Mouse (Mus musculus): ENCODE measurements at regions not wholly inside any gene's neighbourhood (a gene's known extent, or its start where the extent isn't known, plus 50 kb on each side); places are given as distances from the start of the nearest gene placed in this dataset.

GRCm38 (mm10) chr17:88116321-88116720 lies 51.2 kb upstream of the Fbxo11 start:
- Histone ChIP-seq H3K4me1 (replicated peaks) (no peaks in the 10 kb centered on the region), H3K36me3 (no peaks in the 10 kb centered on the region), H3K9ac (no peak overlapping the region), H3K9me3 (replicated peaks) (no peaks in the 10 kb centered on the region), H3K4me2 (no peak overlapping the region), H3K27ac (no peak overlapping the region), H3K27me3 (no peaks in the 10 kb centered on the region), H3K4me3 (replicated peaks) (no peak overlapping the region)
- no peak for ATAC-seq (ENCODE audit: low read depth)
- DNase-seq: no peak
- WGBS (ENCODE audit: insufficient replicate concordance): 72% methylated on average over 4 of the region's 4 CpGs

DNA sequence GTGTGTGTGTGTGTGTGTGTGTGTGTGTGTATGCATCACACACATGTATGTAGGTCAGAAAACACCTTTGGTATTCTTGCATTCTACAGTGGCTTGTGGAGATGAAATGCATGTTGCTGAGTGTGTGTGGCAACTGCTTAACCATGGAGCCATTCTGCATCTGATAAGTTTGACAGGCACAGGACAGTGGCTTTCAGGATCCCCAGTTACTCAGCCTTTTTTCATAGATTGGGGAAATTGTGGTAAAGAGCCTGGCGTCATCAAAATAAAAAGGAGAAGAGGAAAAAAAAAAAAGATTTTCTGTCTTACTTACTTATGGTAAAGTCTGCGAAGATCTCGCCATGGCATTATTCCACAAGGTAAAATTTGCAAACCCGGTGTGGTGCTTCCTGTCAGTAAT lies 53.6 kb upstream of the Fbxo11 start:
- DNase-seq (no peak), ATAC-seq (ENCODE audit: low read depth) (no peak)

DNA sequence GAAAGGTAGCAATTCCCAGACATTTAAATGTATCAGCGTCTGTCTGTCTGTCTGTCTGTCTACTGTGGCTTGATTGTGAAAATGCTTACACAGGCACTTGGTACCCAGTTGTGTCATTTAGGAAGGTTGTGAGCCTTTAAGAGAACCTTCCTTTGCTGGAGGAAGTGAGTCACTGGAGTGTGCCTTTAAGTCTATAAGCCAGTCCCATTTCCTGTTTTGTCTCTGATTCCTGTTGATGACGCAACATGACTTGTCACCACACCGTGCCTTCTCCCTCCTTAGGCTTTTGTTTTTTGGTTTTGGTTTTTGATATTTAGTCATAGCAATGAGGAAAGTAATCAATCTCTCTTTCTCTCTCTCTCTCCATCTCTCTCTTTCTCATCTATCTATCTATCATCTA lies 58.6 kb upstream of the Fbxo11 start:
- Histone ChIP-seq H3K9me3 (replicated peaks) (no peaks in the 10 kb centered on the region), H3K4me1 (replicated peaks) (no peaks in the 10 kb centered on the region), H3K4me2 (no peak overlapping the region), H3K9ac (no peak overlapping the region), H3K27me3 (no peaks in the 10 kb centered on the region), H3K4me3 (replicated peaks) (no peak overlapping the region), H3K27ac (no peak overlapping the region), H3K36me3 (no peaks in the 10 kb centered on the region)
- ATAC-seq (ENCODE audit: low read depth) (no peak), DNase-seq (no peak)
- 42% methylated on average over 3 of the region's 3 CpGs for WGBS (ENCODE audit: insufficient replicate concordance)

More for the DNA sequence above, 53.6 kb upstream of the Fbxo11 start:
- Histone ChIP-seq H3K36me3 (no peaks in the 10 kb centered on the region), H3K9ac (no peak overlapping the region), H3K4me3 (replicated peaks) (no peak overlapping the region), H3K27ac (no peak overlapping the region), H3K27me3 (no peaks in the 10 kb centered on the region), H3K9me3 (replicated peaks) (no peaks in the 10 kb centered on the region), H3K4me2 (no peak overlapping the region), H3K4me1 (replicated peaks) (no peaks in the 10 kb centered on the region)
- 32% methylated on average over 4 of the region's 4 CpGs for WGBS (ENCODE audit: insufficient replicate concordance)

- DNase-seq: no peak
- 58% methylated on average over 2 of the region's 2 CpGs for WGBS (ENCODE audit: insufficient replicate concordance)
Measured at GRCm38 (mm10) chr17:88127126-88127525, 62.0 kb upstream of the Fbxo11 start.

GRCm38 (mm10) chr17:88131297-88131696 lies 66.2 kb upstream of the Fbxo11 start:
- H3K27me3 ChIP-seq: no peaks in the 10 kb centered on the region
- H3K4me2 ChIP-seq: no peak overlapping the region
- no peaks in the 10 kb centered on the region for H3K4me1 ChIP-seq (replicated peaks)
- no peaks in the 10 kb centered on the region for H3K36me3 ChIP-seq
- WGBS (ENCODE audit: insufficient replicate concordance): 39% methylated on average over 4 of the region's 4 CpGs
- no peaks in the 10 kb centered on the region for H3K9me3 ChIP-seq (replicated peaks)
- no peak for DNase-seq
- H3K9ac ChIP-seq: no peak overlapping the region
- ATAC-seq (ENCODE audit: low read depth): no peak
- no peak overlapping the region for H3K4me3 ChIP-seq (replicated peaks)
- H3K27ac ChIP-seq: no peak overlapping the region

More at GRCm38 (mm10) chr17:88127126-88127525, 62.0 kb upstream of the Fbxo11 start:
- Histone ChIP-seq H3K36me3 (no peaks in the 10 kb centered on the region), H3K9me3 (replicated peaks) (no peaks in the 10 kb centered on the region), H3K4me1 (replicated peaks) (no peaks in the 10 kb centered on the region), H3K27ac (no peak overlapping the region), H3K27me3 (no peaks in the 10 kb centered on the region), H3K4me3 (replicated peaks) (no peak overlapping the region), H3K9ac (no peak overlapping the region), H3K4me2 (no peak overlapping the region)
- no peak for ATAC-seq (ENCODE audit: low read depth)

DNA sequence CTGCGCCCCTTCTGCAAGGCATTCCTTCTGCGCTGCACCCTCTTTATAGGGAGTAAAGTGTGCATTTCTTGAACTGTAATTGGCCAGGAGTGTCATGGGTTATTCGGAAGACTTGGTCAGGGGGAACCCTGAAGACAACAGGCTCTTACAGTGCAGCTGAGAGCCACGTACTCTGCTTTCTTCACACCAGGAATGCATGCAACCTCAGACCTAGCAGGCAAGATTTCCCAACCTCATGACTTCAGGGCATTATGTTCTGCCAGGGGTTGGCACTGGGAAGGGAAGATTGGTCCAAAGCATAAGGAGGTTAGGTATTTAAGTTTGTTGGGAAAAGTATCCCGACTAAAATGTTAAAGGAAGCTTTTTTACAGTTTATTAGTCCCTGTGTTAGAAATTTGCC lies 66.9 kb upstream of the Fbxo11 start:
- WGBS (ENCODE audit: insufficient replicate concordance): 75% methylated on average over 5 of the region's 5 CpGs
- ATAC-seq (ENCODE audit: low read depth) (no peak), DNase-seq (no peak)
- H3K9ac ChIP-seq: no peak overlapping the region
- H3K27me3 ChIP-seq: no peaks in the 10 kb centered on the region
- H3K4me1 ChIP-seq (replicated peaks): no peaks in the 10 kb centered on the region
- H3K4me2 ChIP-seq: no peak overlapping the region
- H3K27ac ChIP-seq: no peak overlapping the region
- H3K9me3 ChIP-seq (replicated peaks): no peaks in the 10 kb centered on the region
- no peak overlapping the region for H3K4me3 ChIP-seq (replicated peaks)
- no peaks in the 10 kb centered on the region for H3K36me3 ChIP-seq

DNA sequence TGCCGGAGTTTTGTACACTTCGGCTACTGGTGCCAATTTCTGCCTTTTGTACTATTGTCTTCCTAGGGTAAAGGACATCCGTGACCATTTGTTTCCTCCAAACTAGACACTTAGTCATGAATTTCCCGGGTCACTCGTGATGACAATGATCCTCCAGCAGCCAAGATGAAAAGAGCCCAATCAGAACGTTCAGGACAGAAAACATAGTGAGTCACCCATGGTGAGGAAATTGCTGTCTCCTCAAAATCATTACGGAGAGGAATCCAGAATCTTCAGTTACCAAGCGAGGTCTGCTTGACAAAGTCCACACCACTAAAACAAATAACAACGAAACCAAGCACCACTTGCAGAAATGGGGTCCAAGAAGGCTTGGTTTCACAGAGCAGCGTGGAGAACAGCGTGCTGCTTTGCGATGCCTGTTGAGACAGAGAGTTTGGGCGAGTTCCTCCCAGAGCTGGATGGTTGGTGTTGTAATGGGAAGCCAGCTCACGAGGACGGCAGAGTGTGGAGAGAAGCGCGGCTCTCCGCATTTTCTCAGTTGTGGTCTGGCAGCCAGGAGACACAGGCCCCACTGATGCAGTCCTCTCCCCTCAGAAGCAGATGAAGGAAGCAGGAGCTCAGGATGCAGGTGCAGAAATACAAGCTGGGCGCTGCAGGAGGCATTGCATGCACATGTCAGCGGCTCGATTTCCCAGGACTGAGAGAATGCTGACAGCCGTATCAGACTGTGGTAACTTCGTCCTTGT lies 67.7 kb upstream of the Fbxo11 start:
- no peak overlapping the region for H3K9ac ChIP-seq
- H3K4me2 ChIP-seq: no peak overlapping the region
- H3K4me3 ChIP-seq (replicated peaks): no peak overlapping the region

DNA sequence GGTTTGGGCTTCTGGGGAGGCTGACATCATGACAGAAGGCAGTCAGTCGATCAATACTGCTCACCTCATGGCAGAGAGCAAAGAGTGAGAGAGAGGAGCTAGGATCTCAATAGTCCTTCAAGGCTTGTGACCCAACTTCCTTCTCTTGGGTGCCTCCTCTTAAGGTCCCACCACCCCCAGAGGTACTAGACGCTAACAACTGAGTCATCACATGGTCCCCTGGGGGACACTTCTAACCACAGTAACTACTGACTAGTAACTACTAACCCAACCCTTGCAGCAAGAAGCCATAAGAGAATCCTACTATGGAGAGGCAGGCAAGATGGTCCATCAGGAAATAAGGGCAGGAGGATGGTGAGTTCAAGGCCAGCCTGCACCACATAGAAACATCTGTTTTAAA lies 69.5 kb upstream of the Fbxo11 start:
- H3K4me1 ChIP-seq (replicated peaks): no peaks in the 10 kb centered on the region
- H3K36me3 ChIP-seq: no peaks in the 10 kb centered on the region
- 63% methylated on average over 2 of the region's 2 CpGs for WGBS (ENCODE audit: insufficient replicate concordance)
- no peak overlapping the region for H3K4me3 ChIP-seq (replicated peaks)
- no peak overlapping the region for H3K9ac ChIP-seq
- DNase-seq (no peak), ATAC-seq (ENCODE audit: low read depth) (no peak)
- no peaks in the 10 kb centered on the region for H3K27me3 ChIP-seq
- H3K4me2 ChIP-seq: no peak overlapping the region
- no peak overlapping the region for H3K27ac ChIP-seq
- H3K9me3 ChIP-seq (replicated peaks): no peaks in the 10 kb centered on the region

More for the DNA sequence above, 67.7 kb upstream of the Fbxo11 start:
- no peaks in the 10 kb centered on the region for H3K27me3 ChIP-seq
- ATAC-seq (ENCODE audit: low read depth) (no peak), DNase-seq (no peak)
- no peak overlapping the region for H3K27ac ChIP-seq
- no peaks in the 10 kb centered on the region for H3K36me3 ChIP-seq
- no peaks in the 10 kb centered on the region for H3K9me3 ChIP-seq (replicated peaks)
- WGBS (ENCODE audit: insufficient replicate concordance): 53% methylated on average over 23 of the region's 23 CpGs
- no peaks in the 10 kb centered on the region for H3K4me1 ChIP-seq (replicated peaks)

GRCm38 (mm10) chr17:88141538-88141937 lies 76.4 kb upstream of the Fbxo11 start:
- ATAC-seq (ENCODE audit: low read depth): no peak
- Histone ChIP-seq H3K9ac (no peak overlapping the region), H3K27me3 (no peaks in the 10 kb centered on the region), H3K36me3 (no peaks in the 10 kb centered on the region), H3K27ac (no peak overlapping the region), H3K4me1 (replicated peaks) (no peaks in the 10 kb centered on the region; the same call in 1 of the 2 replicates), H3K9me3 (replicated peaks) (no peaks in the 10 kb centered on the region), H3K4me2 (peak overlapping the region; percentile 28), H3K4me3 (replicated peaks) (no peak overlapping the region)
- 28% methylated on average over 12 of the region's 12 CpGs for WGBS (ENCODE audit: insufficient replicate concordance)
- DNase-seq: no peak

GRCm38 (mm10) chr17:88142003-88142402 lies 76.9 kb upstream of the Fbxo11 start:
- H3K4me1 ChIP-seq (replicated peaks): no peaks in the 10 kb centered on the region; the same call in 1 of the 2 replicates
- H3K27ac ChIP-seq: no peak overlapping the region
- H3K9ac ChIP-seq: no peak overlapping the region
- H3K4me2 ChIP-seq: peak overlapping the region; percentile 28
- 37% methylated on average over 8 of the region's 8 CpGs for WGBS (ENCODE audit: insufficient replicate concordance)
- DNase-seq (no peak), ATAC-seq (ENCODE audit: low read depth) (no peak)
- no peaks in the 10 kb centered on the region for H3K36me3 ChIP-seq
- H3K27me3 ChIP-seq: no peaks in the 10 kb centered on the region
- no peaks in the 10 kb centered on the region for H3K9me3 ChIP-seq (replicated peaks)
- H3K4me3 ChIP-seq (replicated peaks): no peak overlapping the region

DNA sequence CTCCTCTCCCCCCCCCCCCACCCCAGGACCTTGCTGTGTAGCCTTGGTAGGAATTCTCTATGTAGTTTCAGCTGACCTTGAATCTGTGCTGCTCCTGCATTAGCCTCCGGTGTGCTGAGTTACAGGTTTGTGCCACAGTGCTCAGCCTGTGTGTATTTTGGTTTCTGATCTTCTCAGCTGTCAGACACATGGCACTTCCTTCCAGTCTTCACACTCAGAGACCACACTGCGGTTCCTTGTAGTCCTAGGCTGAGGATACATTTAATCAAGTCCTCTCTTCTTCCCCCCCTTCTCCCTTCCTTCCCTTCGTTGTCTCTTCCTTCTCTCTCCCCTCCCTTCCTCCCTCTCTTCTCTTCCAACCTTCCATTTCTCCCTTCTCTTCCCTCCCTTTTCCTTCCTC lies 77.7 kb upstream of the Fbxo11 start:
- WGBS (ENCODE audit: insufficient replicate concordance): 26% methylated on average over 3 of the region's 3 CpGs
- ATAC-seq (ENCODE audit: low read depth) (no peak), DNase-seq (no peak)
- H3K9ac ChIP-seq: no peak overlapping the region
- H3K27ac ChIP-seq: no peak overlapping the region
- H3K27me3 ChIP-seq: no peaks in the 10 kb centered on the region
- H3K4me2 ChIP-seq: no peak overlapping the region
- H3K36me3 ChIP-seq: no peaks in the 10 kb centered on the region
- no peaks in the 10 kb centered on the region for H3K9me3 ChIP-seq (replicated peaks)
- no peak overlapping the region for H3K4me3 ChIP-seq (replicated peaks)
- H3K4me1 ChIP-seq (replicated peaks): no peaks in the 10 kb centered on the region; the same call in 1 of the 2 replicates

- no peak overlapping the region for H3K9ac ChIP-seq
- no peak overlapping the region for H3K4me3 ChIP-seq (replicated peaks)
- no peaks in the 10 kb centered on the region for H3K27me3 ChIP-seq
- ATAC-seq (ENCODE audit: low read depth) (no peak), DNase-seq (no peak)
- 70% methylated on average over 3 of the region's 3 CpGs for WGBS (ENCODE audit: insufficient replicate concordance)
- H3K36me3 ChIP-seq: no peaks in the 10 kb centered on the region
- no peak overlapping the region for H3K4me2 ChIP-seq
- H3K27ac ChIP-seq: no peak overlapping the region
- no peaks in the 10 kb centered on the region for H3K9me3 ChIP-seq (replicated peaks)
- no peaks in the 10 kb centered on the region; the same call in 1 of the 2 replicates for H3K4me1 ChIP-seq (replicated peaks)
Measured at GRCm38 (mm10) chr17:88143378-88143943, 78.4 kb upstream of the Fbxo11 start.
